Mouse (Mus musculus) neural tube, embryonic 12.5 days (tissue): Measurements from ENCODE around the gene Cox20. TPM values are rescaled to one million over a fixed set of nuclear protein-coding genes. Genes with fewer than 3 reads are reported as not detected.
A peak's percentile ranks its signal among the peaks of the same experiment; 100 is the strongest.

ENCODE experiments used
- ATAC-seq: fragments of 200-750 bp; cut with Nextera tagmentation; 2 replicates; pipeline ENCODE4 v1.8.0; 2017; ENCODE audit warnings: low read depth, mild to moderate bottlenecking, moderate TSS enrichment, moderate library complexity; ENCODE audit not compliant: low FRiP score
- H3K27ac ChIP-seq: fragments of 300-500 bp; sonication (generic); 2 replicates; pipeline ENCODE4 v1.5.1; 2016
- H3K27me3 ChIP-seq: fragments of 300-500 bp; sonication (generic); replicated peaks from 2 replicates; pipeline ENCODE4 v1.6.1; 2016; ENCODE audit warnings: mild to moderate bottlenecking
- H3K36me3 ChIP-seq: fragments of 300-500 bp; sonication (generic); 2 replicates; pipeline ENCODE4 v1.6.1; 2016; ENCODE audit warnings: mild to moderate bottlenecking
- H3K4me1 ChIP-seq: fragments of 300-500 bp; sonication (generic); 2 replicates; pipeline ENCODE4 v1.6.1; 2016
- H3K4me2 ChIP-seq: fragments of 300-500 bp; sonication (generic); replicated peaks from 2 replicates; pipeline ENCODE4 v1.6.1; 2016; ENCODE audit warnings: mild to moderate bottlenecking
- H3K4me3 ChIP-seq: fragments of 300-500 bp; sonication (generic); 2 replicates; pipeline ENCODE4 v1.5.1; 2016
- H3K9ac ChIP-seq: fragments of 300-500 bp; sonication (generic); 2 replicates; pipeline ENCODE4 v1.6.1; 2016; ENCODE audit warnings: mild to moderate bottlenecking
- H3K9me3 ChIP-seq: fragments of 300-500 bp; sonication (generic); 2 replicates; pipeline ENCODE4 v1.6.1; 2016; ENCODE audit warnings: mild to moderate bottlenecking
- WGBS: fragments of 180-500 bp; shearing (Covaris S2); methylation state at CpG from one replicate; pipeline ENCODE4 v1.1.7; 2016; 5-methylcytosine and 5-hydroxymethylcytosine counted together
- polyA plus RNA-seq: library from polyadenylated mRNA; unstranded; fragments of >200 nt; fragmentation: Nextera tagmentation; extraction: Ambion mirVana; gene quantifications from 2 replicates; pipeline ENCODE4 v1.2.1, GENCODE M21; 2016

The Cox20 gene
- polyA plus RNA-seq, 1 experiment from 2014 or later: 122 TPM

DNA sequence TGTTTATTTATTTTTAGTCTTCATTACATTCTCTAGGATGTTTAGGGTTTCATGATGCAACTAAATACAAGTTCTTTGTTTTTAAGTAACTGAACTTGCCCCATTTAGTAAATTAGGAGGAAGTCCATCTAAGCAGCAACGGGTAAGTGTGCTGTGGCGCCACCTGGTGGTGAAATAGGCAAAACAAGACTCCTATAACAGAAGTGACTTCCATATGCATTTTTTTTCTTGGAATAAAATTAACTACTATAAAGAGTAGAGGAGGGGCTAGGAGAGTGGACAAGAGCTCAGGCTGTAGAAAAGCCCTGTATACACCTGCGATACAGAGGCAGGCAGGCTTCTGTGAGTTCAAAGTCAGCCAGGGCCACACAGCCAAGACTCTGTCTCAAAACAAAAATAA is 15.5 kb upstream of the Cox20 start:
- H3K9me3 ChIP-seq: no peaks in the 10 kb centered on the region
- peak; percentile 79; the same call in 1 of the 2 replicates for ATAC-seq

DNA sequence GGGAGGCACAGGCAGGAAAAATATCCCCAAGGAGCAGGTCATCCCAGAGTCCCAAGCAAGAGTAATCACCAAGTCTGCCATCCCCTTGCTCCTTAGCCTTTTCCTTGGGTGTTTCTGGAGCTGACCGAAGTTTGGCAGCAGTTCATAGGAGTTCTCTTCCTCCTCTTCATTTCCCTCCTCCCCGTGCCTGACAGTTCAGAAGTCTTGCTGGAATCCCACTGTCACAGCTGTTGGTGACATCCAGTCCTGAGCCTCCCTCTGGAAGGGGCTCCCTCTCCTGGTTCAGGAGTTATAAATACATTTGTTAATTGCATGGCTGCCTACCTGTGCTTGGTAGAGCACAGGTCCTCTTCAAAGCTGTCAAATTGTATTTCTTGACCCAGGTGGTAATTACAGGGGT is 9.4 kb upstream of the Cox20 start:
- WGBS: 81% methylated on average over 2 of the region's 2 CpGs
- H3K36me3 ChIP-seq: no peaks in the 10 kb centered on the region
- no peaks in the 10 kb centered on the region for H3K9me3 ChIP-seq
- no peak for ATAC-seq
- H3K9ac ChIP-seq: no peak overlapping the region
- no peak overlapping the region for H3K4me3 ChIP-seq
- H3K27me3 ChIP-seq: no peaks in the 10 kb centered on the region
- H3K27ac ChIP-seq: no peak overlapping the region
- H3K4me1 ChIP-seq: no peaks in the 10 kb centered on the region
- no peak overlapping the region for H3K4me2 ChIP-seq

More for the DNA sequence above, 15.5 kb upstream of the Cox20 start:
- Histone ChIP-seq H3K27me3 (no peaks in the 10 kb centered on the region), H3K9ac (no peak overlapping the region), H3K4me3 (no peak overlapping the region), H3K4me2 (no peak overlapping the region), H3K4me1 (no peaks in the 10 kb centered on the region), H3K27ac (no peak overlapping the region), H3K36me3 (no peaks in the 10 kb centered on the region)
- WGBS: 30% methylated on average over 3 of the region's 3 CpGs

DNA sequence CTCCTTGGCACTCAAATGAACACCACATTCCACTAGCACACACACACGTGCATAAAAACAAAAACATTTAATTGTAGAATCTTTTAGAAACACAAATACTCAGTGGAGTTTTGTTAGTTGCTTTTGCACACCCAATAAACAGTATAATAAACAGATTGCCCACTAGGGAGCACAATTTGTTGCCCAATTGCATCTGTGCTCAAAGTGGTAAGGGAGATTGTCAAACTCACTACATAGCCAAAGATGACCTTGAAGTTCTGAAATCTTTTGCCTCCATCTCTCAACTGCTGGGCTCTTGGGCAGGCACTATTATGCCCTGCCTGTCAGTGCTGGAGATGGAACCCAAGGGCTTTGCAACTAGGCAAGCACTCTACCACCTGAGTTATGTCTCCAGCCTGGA is 8.8 kb upstream of the Cox20 start:
- no peak overlapping the region for H3K4me2 ChIP-seq
- no peak overlapping the region for H3K9ac ChIP-seq
- H3K4me3 ChIP-seq: no peak overlapping the region
- no peaks in the 10 kb centered on the region for H3K36me3 ChIP-seq
- ATAC-seq: no peak
- no peaks in the 10 kb centered on the region for H3K27me3 ChIP-seq
- H3K4me1 ChIP-seq: no peaks in the 10 kb centered on the region
- H3K27ac ChIP-seq: no peak overlapping the region
- 71% methylated on average over 1 of the region's 1 CpGs for WGBS
- no peaks in the 10 kb centered on the region for H3K9me3 ChIP-seq

DNA sequence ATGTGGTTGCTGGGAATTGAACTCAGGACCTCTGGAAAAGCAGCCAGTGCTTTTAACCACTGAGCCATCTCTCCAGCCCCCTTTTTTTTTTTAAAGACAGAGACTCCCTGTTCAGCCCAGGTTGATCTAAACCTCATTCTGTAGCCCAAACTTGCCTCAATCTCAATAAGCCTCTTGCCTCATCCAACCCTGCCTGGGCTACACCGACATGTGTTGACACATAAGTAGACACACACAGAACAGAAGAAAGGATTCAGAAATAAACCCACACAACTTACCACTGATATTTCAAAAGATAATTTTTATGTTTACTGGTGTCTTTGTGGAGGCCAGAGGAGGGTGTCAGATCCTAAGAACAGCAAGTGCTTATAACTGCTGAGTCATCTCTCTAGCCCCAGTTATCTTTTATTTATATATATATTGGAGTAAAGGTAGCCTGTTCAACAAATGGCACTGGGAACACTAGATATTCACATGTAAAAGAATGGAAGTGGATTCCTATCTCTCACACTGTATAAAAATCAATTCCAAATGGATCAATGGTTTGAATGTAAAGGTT is 5.8 kb upstream of the Cox20 start:
- H3K9me3 ChIP-seq: no peaks in the 10 kb centered on the region
- no peak overlapping the region for H3K9ac ChIP-seq
- WGBS: 95% methylated on average over 1 of the region's 1 CpGs
- no peak for ATAC-seq
- no peak overlapping the region for H3K4me3 ChIP-seq
- no peaks in the 10 kb centered on the region for H3K4me1 ChIP-seq
- H3K4me2 ChIP-seq: no peak overlapping the region
- H3K36me3 ChIP-seq: no peaks in the 10 kb centered on the region
- H3K27me3 ChIP-seq: no peaks in the 10 kb centered on the region
- no peak overlapping the region for H3K27ac ChIP-seq

DNA sequence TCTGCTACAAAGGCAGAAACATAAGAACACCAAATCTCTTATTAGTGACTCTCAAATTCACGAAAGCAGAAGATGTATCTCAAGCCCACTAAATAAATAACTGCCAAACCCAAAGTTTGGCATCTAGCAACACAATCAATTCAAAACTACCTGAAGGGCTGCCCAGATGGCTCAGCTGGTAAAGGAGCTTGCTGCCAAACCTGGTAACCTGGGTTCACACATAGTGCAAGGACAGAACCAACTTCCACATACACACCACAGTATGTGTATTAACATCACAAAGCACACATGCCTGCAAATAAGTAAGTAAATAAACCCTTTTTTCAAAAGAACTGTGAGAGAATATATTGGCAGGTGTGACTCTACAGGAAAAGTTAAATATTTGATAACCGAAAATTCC is 4.7 kb upstream of the Cox20 start:
- ATAC-seq: no peak
- Histone ChIP-seq H3K9me3 (no peaks in the 10 kb centered on the region), H3K27me3 (no peaks in the 10 kb centered on the region), H3K9ac (no peak overlapping the region), H3K4me1 (no peaks in the 10 kb centered on the region), H3K4me3 (no peak overlapping the region), H3K4me2 (no peak overlapping the region), H3K36me3 (no peaks in the 10 kb centered on the region), H3K27ac (no peak overlapping the region)
- WGBS: 92% methylated on average over 2 of the region's 2 CpGs

DNA sequence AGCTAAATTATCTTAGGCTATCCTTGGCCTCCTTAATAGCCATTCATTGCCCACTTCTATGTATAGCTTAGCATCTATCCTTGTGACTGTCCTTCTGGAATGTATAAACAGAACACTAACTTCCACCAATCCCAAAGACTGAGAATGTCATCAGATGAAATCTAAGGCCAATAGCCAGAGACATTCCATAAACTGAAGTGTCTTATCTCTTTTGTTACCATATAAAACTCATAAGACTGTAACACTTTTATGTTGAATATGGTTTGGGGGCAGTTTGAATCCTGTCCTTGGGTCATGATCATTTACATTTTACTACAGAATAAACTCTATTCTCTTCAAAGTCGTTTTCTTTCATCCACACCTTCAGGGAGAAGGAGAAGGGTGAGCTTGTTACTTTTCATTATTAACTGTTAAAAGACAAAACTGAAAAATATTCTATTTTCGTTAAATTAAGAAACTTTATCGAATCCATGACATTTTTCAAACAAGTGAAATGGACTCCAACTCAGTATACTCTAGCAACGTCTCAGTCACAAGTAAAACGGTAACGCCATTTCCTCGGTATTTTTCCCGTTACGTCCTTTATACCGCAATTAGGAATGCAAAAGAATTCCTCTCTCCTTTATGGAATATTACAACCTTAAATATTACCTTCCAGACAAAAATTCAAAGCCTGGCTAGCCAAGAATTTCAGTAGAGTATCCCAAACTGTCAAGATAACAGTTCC is 1.5 kb upstream of the Cox20 start:
- 39% methylated on average over 10 of the region's 10 CpGs for WGBS
- Histone ChIP-seq H3K36me3 (peaks cover 14% of the 10 kb centered on the region; the same call in 1 of the 2 replicates), H3K27me3 (no peaks in the 10 kb centered on the region), H3K27ac (peak overlapping the region; percentile 99), H3K9ac (peak overlapping the region; percentile 85; the same call in 1 of the 2 replicates), H3K4me3 (peak overlapping the region; percentile 57; the same call in 1 of the 2 replicates), H3K4me1 (peaks cover 22% of the 10 kb centered on the region), H3K9me3 (no peaks in the 10 kb centered on the region), H3K4me2 (peak overlapping the region; percentile 73)
- no peak for ATAC-seq

DNA sequence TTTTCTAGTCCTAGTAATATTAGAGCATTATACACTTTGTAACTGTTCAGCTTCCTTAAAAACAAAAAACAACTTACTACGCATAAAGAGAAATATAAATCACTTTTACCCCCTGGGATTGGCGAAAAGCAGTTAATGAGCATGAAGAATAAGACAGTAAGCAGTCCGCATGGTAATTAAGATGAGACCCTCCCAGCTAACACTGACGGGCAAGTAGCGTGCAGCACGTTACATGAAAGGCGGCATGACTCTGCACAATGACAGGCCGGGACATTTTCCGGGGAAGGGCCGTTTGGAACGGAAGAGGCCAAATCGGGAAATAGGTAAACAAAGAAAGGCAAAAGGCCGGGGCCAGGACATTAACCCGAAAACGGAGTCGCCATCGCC is 935 bp upstream of the Cox20 start:
- peak overlapping the region; percentile 99 for H3K27ac ChIP-seq
- H3K9ac ChIP-seq: peak overlapping the region; percentile 85
- H3K27me3 ChIP-seq: no peaks in the 10 kb centered on the region
- peak overlapping the region; percentile 73 for H3K4me2 ChIP-seq
- peaks cover 22% of the 10 kb centered on the region for H3K4me1 ChIP-seq
- under 1% methylated on average over 17 of the region's 17 CpGs for WGBS
- no peaks in the 10 kb centered on the region for H3K9me3 ChIP-seq
- peak overlapping the region; percentile 57 for H3K4me3 ChIP-seq
- H3K36me3 ChIP-seq: peaks cover 19% of the 10 kb centered on the region
- ATAC-seq: peak; percentile 82

DNA sequence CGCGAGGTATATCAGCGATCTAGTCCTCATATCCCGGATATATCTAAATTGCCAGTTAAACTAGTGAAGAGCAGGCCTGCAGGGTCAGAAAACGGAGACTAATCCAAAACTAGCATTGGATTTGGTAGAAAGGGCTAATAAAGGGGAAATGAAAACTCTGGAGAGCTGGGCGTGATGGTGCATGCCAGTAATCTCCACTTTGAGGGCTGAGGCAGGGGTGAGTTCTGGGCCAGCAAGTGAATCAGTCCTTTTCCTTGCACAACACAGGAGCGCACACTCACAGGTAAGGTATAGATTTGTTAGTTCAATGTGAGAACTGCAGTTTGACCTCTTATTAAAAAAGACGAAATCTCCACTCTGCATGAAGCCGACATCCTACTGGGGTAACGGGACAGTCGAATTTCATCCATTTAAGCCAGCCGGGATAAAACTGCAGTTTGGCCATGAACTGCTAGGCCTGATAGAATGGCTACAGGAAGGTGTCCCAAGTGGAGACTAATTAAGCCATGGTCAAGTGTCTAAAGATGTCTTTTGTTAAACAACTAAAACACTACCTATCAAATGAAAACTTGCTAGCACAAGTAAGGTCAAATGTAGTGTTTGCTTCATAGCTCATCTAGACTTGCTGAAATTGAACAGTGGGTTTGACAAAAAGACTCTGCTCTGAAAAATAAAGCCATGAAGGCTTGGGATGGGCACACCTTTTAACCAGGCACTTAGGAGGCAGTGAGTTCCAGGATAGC is 536 bp downstream of the Cox20 start:
- H3K9me3 ChIP-seq: no peaks in the 10 kb centered on the region
- ATAC-seq: 0 out of 2 replicates have a peak, but pooled peaks have one; percentile 10
- H3K27me3 ChIP-seq: no peaks in the 10 kb centered on the region
- WGBS: 2% methylated on average over 12 of the region's 12 CpGs
- H3K36me3 ChIP-seq: peaks cover 30% of the 10 kb centered on the region
- peak overlapping the region; percentile 73 for H3K4me2 ChIP-seq
- peaks cover 22% of the 10 kb centered on the region for H3K4me1 ChIP-seq
- H3K4me3 ChIP-seq: peak overlapping the region; percentile 57
- peak overlapping the region; percentile 99 for H3K27ac ChIP-seq
- H3K9ac ChIP-seq: peak overlapping the region; percentile 85

DNA sequence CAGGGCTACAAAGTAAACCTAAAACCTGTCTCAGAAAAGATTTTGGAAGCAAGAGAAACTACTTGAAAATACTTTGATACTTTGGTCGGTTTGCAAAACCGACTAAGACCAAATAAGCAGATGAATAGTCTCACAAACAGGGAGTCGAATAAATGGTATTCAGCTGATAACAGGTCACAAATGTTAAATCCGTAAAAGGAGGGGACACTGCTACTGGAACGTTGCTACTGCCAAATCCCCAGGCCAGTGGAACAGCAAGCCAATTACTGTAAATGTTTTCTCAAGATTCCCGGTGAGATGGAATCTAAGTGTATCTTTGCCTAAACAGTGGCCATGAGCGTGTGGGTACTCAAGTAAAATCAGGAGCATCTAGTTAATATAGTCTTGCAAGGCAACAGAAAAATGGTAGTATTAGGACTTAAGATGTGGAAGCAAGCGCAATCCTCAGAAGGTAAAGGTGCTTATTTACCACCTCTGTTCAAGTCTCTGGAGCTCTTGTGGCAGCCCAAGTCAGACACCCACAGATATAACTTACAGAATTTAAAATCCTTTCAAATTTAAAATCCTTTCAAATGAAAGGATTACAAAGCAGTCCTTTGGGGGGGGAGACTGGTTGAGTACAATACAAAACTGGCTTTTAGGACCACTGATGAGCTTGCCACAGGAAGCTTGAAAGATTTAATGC is 1.2 kb downstream of the Cox20 start:
- Histone ChIP-seq H3K27me3 (no peaks in the 10 kb centered on the region), H3K4me1 (peaks cover 22% of the 10 kb centered on the region), H3K4me2 (peak overlapping the region; percentile 73), H3K9me3 (no peaks in the 10 kb centered on the region), H3K27ac (no peak overlapping the region; the same call in 1 of the 2 replicates), H3K4me3 (peak overlapping the region; percentile 57), H3K36me3 (peaks cover 37% of the 10 kb centered on the region), H3K9ac (peak overlapping the region; percentile 85)
- no peak for ATAC-seq
- WGBS: 30% methylated on average over 8 of the region's 8 CpGs

DNA sequence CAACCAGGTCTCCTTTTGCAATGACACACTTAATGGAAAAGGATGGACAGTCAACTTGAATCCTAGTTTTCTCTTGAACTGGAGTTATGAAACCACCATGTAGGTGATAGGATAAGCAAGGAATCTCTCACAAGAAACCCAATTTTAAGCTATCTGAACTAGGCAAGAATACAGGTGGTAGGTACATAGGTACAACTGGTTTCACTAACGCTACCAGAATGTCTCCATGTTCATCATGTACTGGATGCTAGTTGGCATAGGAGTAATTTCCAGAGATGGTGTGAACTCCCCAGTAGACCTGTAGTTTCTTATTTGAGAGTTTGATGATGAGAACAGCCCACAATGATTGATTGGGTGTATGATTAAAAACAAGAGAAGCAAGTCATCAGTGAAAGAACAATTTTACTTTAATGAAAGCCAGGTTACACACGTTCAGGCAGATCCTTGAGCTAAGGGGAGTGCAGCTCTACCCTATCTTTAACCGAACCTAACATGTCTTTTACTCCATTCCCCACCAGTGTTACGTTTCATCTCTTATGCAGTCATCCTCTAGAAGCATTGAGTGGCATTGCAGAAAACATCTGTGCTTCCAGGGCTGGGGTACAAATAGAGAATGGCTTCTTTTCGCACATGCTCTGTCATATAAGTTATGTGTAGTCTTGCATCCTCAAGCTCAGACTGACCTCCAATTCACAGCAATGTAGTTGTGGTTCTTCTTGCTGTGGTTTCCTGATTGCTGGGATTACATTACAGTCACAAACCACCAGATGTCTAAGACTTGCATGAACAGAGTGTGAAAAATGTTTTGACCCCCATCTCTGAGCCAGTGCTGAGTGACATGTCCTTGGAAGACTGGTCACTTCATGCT is 2.0 kb downstream of the Cox20 start:
- Histone ChIP-seq H3K4me1 (peaks cover 22% of the 10 kb centered on the region), H3K9ac (peak overlapping the region; percentile 85; the same call in 1 of the 2 replicates), H3K27ac (no peak overlapping the region), H3K4me2 (peak overlapping the region; percentile 73), H3K9me3 (no peaks in the 10 kb centered on the region), H3K36me3 (peaks cover 42% of the 10 kb centered on the region), H3K4me3 (peak overlapping the region; percentile 57), H3K27me3 (no peaks in the 10 kb centered on the region)
- ATAC-seq: no peak
- 48% methylated on average over 5 of the region's 5 CpGs for WGBS

DNA sequence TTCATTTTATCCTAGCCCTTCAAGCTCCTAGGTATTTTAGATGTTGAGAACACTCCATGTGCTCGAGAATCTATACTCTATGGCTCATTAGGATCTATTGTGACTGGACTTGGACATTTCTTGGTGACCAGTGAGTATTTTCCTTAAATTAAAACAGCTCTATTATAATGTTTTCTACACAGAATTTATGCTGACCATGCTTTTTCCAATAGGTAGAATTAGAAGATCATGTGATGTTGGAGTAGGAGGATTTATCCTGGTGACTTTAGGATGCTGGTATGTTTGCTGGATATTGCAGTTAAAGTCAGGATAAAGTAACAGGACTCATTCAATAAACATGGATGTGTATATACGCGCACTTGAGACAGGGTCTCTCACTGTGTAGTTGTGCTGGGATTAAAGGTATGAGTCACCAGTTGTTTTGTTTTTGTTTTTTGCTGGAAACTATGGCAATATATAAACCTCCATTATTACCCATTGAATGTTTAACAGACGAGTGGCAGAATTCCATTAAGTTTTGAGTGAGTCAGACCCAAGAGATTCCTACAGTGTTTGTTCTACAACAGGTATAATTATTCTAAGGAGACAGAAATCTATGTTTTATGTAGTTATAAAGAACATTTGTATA is 2.9 kb downstream of the Cox20 start:
- 70% methylated on average over 4 of the region's 4 CpGs for WGBS
- H3K36me3 ChIP-seq: peaks cover 48% of the 10 kb centered on the region

More for the DNA sequence above, 2.9 kb downstream of the Cox20 start:
- H3K4me2 ChIP-seq: peak overlapping the region; percentile 73; the same call in 1 of the 2 replicates
- ATAC-seq: no peak
- H3K27ac ChIP-seq: no peak overlapping the region
- no peaks in the 10 kb centered on the region for H3K27me3 ChIP-seq
- H3K9me3 ChIP-seq: no peaks in the 10 kb centered on the region
- no peak overlapping the region for H3K4me3 ChIP-seq
- peaks cover 22% of the 10 kb centered on the region for H3K4me1 ChIP-seq
- H3K9ac ChIP-seq: no peak overlapping the region
